Mouse (Mus musculus): Measurements from ENCODE around the gene Nudt17. TPM values are rescaled to one million over a fixed set of nuclear protein-coding genes. Genes with fewer than 3 reads are reported as not detected.
A peak's percentile ranks its signal among the peaks of the same experiment; 100 is the strongest.

Gene Nudt17
- polyA plus RNA-seq, 1 experiment from 2014 or later = 15.4 TPM

DNA sequence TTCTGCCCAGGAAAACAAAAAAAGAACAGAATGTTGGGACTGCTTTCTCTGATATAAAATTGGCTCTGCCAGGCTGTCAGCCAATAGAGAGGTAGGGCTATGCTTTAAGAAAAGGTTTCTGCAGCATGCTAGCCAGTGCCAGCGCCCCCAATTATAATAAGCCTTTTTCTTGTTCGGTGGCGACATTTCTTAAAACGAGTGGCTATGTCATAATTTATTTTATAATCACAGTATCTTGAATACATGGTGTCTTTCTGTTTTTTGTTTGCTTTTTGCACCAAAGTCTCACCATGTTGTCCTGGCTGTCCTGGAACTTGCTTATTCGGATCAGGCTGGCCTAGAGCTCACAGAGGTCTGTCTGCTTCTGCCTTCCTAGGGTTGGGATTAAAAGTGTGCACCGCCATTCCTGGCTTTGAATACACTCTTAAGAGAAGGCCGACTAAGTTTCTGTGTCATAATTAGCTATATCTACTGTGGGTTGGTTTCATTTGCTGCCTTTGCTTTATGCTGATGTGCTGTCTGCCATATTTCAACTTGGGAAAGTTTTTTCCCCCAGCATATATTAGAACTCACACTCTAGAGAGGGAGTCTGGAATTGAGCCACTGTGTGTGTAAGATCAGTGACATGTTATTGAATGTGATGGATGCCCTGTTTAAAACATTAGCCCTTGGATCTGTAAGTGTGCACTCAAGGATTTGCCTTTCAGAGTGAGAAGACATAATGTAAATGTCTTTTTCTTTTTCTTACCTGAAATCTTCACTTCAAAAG is 20.5 kb upstream of the Nudt17 start:
- H3K9ac ChIP-seq = peak overlapping the region; percentile 79
- ATAC-seq (replicated peaks) = no peak
- H3K4me3 ChIP-seq = peak overlapping the region; percentile 79
- H3K27ac ChIP-seq = peak overlapping the region; percentile 86
- H3K27me3 ChIP-seq (replicated peaks) = no peaks in the 10 kb centered on the region
- H3K4me1 ChIP-seq = peaks cover 39% of the 10 kb centered on the region
- no peaks in the 10 kb centered on the region for H3K36me3 ChIP-seq (replicated peaks)
- H3K4me2 ChIP-seq = peak overlapping the region; percentile 59
- H3K9me3 ChIP-seq = no peaks in the 10 kb centered on the region
- WGBS = 35% methylated on average over 7 of the region's 7 CpGs

- no peaks in the 10 kb centered on the region for H3K9me3 ChIP-seq
- peaks cover 39% of the 10 kb centered on the region for H3K4me1 ChIP-seq
- no peaks in the 10 kb centered on the region for H3K27me3 ChIP-seq (replicated peaks)
- peak overlapping the region; percentile 59 for H3K4me2 ChIP-seq
- peak overlapping the region; percentile 79 for H3K4me3 ChIP-seq
- peak; percentile 75 for ATAC-seq (replicated peaks)
- peak overlapping the region; percentile 86 for H3K27ac ChIP-seq
- H3K36me3 ChIP-seq (replicated peaks) = 0 out of 2 replicates have a peak, but pooled peaks cover 5% of the 10 kb centered on the region
- WGBS = under 1% methylated on average over 42 of the region's 42 CpGs
- H3K9ac ChIP-seq = peak overlapping the region; percentile 79
Observed at GRCm38 (mm10) chr3:96727828-96728633, 19.7 kb upstream of the Nudt17 start.

DNA sequence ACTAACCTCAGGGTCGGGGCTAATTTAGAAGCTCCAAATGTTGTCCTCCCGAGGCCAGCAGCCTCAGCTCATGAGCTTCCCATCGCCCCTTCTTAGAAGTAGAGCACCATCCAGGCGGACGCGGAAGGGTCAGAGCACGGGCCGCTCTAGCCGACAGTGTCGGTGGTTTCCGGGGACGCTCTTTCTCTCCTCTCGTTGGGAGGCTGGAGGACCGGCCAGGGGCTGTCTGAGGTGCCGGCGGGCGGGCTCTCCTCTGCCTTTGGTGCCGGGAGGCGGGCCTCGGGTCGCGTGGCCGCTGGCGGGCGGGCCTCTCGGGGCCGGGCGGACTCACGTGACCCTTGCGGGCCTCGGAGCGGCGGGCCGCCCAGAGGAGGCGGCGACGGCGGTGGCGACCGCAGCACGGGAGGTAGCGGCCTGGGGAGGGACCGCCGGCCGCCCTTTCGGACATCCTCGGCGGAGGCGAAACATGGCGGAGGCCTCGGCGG is 19.0 kb upstream of the Nudt17 start, which contains the start of the genes Polr3c and Rnf115:
Gene Polr3c, minus strand, starts transcription at position 286 of the 485 bp plus-strand sequence.
Gene Rnf115, plus strand, starts transcription at position 322 of the 485 bp plus-strand sequence.
- peak within 1 kb of the TSS; percentile 79 for H3K9ac ChIP-seq
- peak within 1 kb of the TSS; percentile 86 for H3K27ac ChIP-seq
- under 1% methylated on average over 51 of the region's 52 CpGs for whole genome bisulfite sequencing
- peak within 1 kb of the TSS; percentile 59 for H3K4me2 ChIP-seq
- no peaks in the 10 kb centered on the region for H3K27me3 ChIP-seq (replicated peaks)
- peaks cover 8% of the 10 kb centered on the region; the same call in 1 of the 2 replicates for H3K36me3 ChIP-seq (replicated peaks)
- H3K4me1 ChIP-seq = peaks cover 39% of the 10 kb centered on the region
- ATAC-seq (replicated peaks) = peak; percentile 98
- no peaks in the 10 kb centered on the region for H3K9me3 ChIP-seq
- H3K4me3 ChIP-seq = peak within 1 kb of the TSS; percentile 79

GRCm38 (mm10) chr3:96719173-96719572 is 10.8 kb upstream of the Nudt17 start:
- ATAC-seq (replicated peaks) = no peak
- no peak overlapping the region for H3K9ac ChIP-seq
- H3K4me2 ChIP-seq = no peak overlapping the region
- no peak overlapping the region for H3K4me3 ChIP-seq
- no peaks in the 10 kb centered on the region for H3K27me3 ChIP-seq (replicated peaks)
- no peak overlapping the region for H3K27ac ChIP-seq
- WGBS = 32% methylated on average over 14 of the region's 14 CpGs
- H3K9me3 ChIP-seq = no peaks in the 10 kb centered on the region
- no peaks in the 10 kb centered on the region for H3K4me1 ChIP-seq
- H3K36me3 ChIP-seq (replicated peaks) = peaks cover 25% of the 10 kb centered on the region; the same call in 1 of the 2 replicates

DNA sequence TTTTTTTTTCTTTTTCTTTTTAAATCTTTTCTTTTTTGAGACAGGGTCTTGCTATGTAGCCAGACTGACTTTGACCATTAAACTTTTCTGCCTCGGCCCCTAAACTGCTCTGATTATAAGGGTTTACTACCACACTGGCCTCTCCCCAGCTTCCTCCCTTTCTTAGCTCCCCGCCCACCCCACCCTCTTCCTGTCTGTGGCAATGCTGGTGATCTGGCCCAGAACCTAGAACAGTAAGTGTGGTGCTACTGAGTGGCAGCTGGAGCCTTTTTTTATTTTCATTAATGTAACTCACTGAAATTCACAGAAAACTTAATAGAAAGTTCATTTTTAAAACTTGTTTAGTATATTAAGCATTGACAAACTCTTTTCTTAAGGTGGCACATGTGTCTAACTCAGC is 7.5 kb upstream of the Nudt17 start:
- no peaks in the 10 kb centered on the region for H3K4me1 ChIP-seq
- H3K4me3 ChIP-seq = no peak overlapping the region
- no peak for ATAC-seq (replicated peaks)
- H3K27me3 ChIP-seq (replicated peaks) = no peaks in the 10 kb centered on the region
- H3K9me3 ChIP-seq = no peaks in the 10 kb centered on the region
- WGBS = 90% methylated on average over 2 of the region's 2 CpGs
- H3K27ac ChIP-seq = no peak overlapping the region
- no peak overlapping the region for H3K4me2 ChIP-seq
- H3K9ac ChIP-seq = no peak overlapping the region
- peaks cover 36% of the 10 kb centered on the region for H3K36me3 ChIP-seq (replicated peaks)

DNA sequence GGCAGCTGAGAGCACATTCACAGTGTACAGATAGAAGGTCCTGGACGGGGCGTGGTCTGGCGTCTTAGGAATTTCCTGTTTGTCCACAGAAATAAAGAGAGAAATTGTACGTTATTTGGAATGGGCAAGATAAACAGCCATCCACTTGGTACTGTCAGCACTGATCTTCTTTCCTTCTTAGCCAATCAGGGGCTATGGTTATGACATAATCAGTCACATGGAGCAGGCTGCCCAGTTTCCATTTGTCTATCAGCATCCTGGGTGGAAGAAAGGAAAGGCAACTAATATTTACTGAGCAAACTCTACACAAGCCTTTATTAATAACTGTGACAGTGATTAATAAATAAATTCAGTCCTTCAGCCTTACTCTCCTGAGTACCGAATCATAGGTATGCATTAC is 5.9 kb upstream of the Nudt17 start:
- peaks cover 36% of the 10 kb centered on the region for H3K36me3 ChIP-seq (replicated peaks)
- WGBS = 96% methylated on average over 5 of the region's 5 CpGs

GRCm38 (mm10) chr3:96708684-96709064 is 312 bp upstream of the Nudt17 start:
- peak overlapping the region; percentile 46 for H3K4me3 ChIP-seq
- no peaks in the 10 kb centered on the region for H3K9me3 ChIP-seq
- H3K4me2 ChIP-seq = peak overlapping the region; percentile 90
- H3K27ac ChIP-seq = no peak overlapping the region
- H3K27me3 ChIP-seq (replicated peaks) = no peaks in the 10 kb centered on the region
- no peak overlapping the region for H3K9ac ChIP-seq
- 0 out of 2 replicates have a peak, but pooled peaks have one; percentile 12 for ATAC-seq (replicated peaks)
- H3K36me3 ChIP-seq (replicated peaks) = peaks cover 24% of the 10 kb centered on the region
- WGBS = 49% methylated on average over 2 of the region's 2 CpGs
- peaks cover 7% of the 10 kb centered on the region; the same call in 1 of the 2 replicates for H3K4me1 ChIP-seq

More for the DNA sequence above, 5.9 kb upstream of the Nudt17 start:
- Histone ChIP-seq H3K27ac (no peak overlapping the region), H3K27me3 (replicated peaks) (no peaks in the 10 kb centered on the region), H3K4me3 (no peak overlapping the region), H3K9me3 (no peaks in the 10 kb centered on the region), H3K4me1 (no peaks in the 10 kb centered on the region), H3K4me2 (no peak overlapping the region), H3K9ac (no peak overlapping the region)
- ATAC-seq (replicated peaks) = no peak

DNA sequence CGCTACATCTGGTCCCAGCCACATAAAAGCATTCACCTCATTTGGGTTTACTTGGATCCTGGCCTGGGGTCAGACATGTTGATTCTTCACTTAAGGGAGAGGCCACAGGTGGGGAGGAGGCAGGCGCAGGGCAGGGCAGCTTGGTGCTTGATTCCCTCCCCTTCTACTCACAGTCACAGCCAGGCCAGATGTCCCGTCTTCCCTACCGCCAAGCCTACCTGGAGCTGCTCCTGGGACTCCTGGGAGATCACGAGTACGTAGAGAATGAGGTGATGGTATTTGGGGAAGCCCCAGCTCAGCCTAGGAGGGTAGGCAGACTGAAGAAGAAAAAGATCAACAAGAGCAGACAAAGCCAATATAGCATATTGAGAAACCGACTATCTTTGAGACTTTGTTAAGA is 1.4 kb downstream of the Nudt17 start:
- no peaks in the 10 kb centered on the region for H3K9me3 ChIP-seq
- H3K36me3 ChIP-seq (replicated peaks) = peaks cover 21% of the 10 kb centered on the region
- H3K4me1 ChIP-seq = peaks cover 7% of the 10 kb centered on the region; the same call in 1 of the 2 replicates
- H3K4me2 ChIP-seq = no peak overlapping the region
- no peak overlapping the region for H3K9ac ChIP-seq
- no peaks in the 10 kb centered on the region for H3K27me3 ChIP-seq (replicated peaks)
- H3K4me3 ChIP-seq = no peak overlapping the region
- WGBS = 75% methylated on average over 7 of the region's 7 CpGs
- no peak overlapping the region for H3K27ac ChIP-seq
- ATAC-seq (replicated peaks) = no peak

GRCm38 (mm10) chr3:96706217-96706616 is 2.1 kb downstream of the Nudt17 start:
- Histone ChIP-seq H3K27me3 (replicated peaks) (no peaks in the 10 kb centered on the region), H3K9me3 (no peaks in the 10 kb centered on the region), H3K4me1 (peaks cover 7% of the 10 kb centered on the region; the same call in 1 of the 2 replicates), H3K4me3 (no peak overlapping the region), H3K27ac (no peak overlapping the region), H3K9ac (no peak overlapping the region), H3K4me2 (no peak overlapping the region), H3K36me3 (replicated peaks) (peaks cover 18% of the 10 kb centered on the region)
- WGBS = 94% methylated on average over 11 of the region's 11 CpGs
- ATAC-seq (replicated peaks) = no peak

- H3K36me3 ChIP-seq (replicated peaks) = peaks cover 18% of the 10 kb centered on the region; the same call in 1 of the 2 replicates
- H3K27me3 ChIP-seq (replicated peaks) = no peaks in the 10 kb centered on the region
- H3K9ac ChIP-seq = no peak overlapping the region
- H3K4me3 ChIP-seq = no peak overlapping the region
- H3K4me1 ChIP-seq = peaks cover 7% of the 10 kb centered on the region; the same call in 1 of the 2 replicates
- WGBS = 62% methylated on average over 11 of the region's 11 CpGs
- H3K9me3 ChIP-seq = no peaks in the 10 kb centered on the region
- no peak for ATAC-seq (replicated peaks)
- no peak overlapping the region for H3K4me2 ChIP-seq
- no peak overlapping the region for H3K27ac ChIP-seq
Observed at GRCm38 (mm10) chr3:96704778-96705177, 3.6 kb downstream of the Nudt17 start.

- H3K9ac ChIP-seq = no peak overlapping the region
- H3K4me2 ChIP-seq = no peak overlapping the region
- H3K36me3 ChIP-seq (replicated peaks) = peaks cover 18% of the 10 kb centered on the region; the same call in 1 of the 2 replicates
- no peak overlapping the region for H3K27ac ChIP-seq
- H3K9me3 ChIP-seq = no peaks in the 10 kb centered on the region
- H3K4me3 ChIP-seq = no peak overlapping the region
- no peak for ATAC-seq (replicated peaks)
- H3K27me3 ChIP-seq (replicated peaks) = no peaks in the 10 kb centered on the region
- peaks cover 16% of the 10 kb centered on the region for H3K4me1 ChIP-seq
- 87% methylated on average over 4 of the region's 4 CpGs for WGBS
Observed at GRCm38 (mm10) chr3:96701003-96701402, 7.4 kb downstream of the Nudt17 start.

DNA sequence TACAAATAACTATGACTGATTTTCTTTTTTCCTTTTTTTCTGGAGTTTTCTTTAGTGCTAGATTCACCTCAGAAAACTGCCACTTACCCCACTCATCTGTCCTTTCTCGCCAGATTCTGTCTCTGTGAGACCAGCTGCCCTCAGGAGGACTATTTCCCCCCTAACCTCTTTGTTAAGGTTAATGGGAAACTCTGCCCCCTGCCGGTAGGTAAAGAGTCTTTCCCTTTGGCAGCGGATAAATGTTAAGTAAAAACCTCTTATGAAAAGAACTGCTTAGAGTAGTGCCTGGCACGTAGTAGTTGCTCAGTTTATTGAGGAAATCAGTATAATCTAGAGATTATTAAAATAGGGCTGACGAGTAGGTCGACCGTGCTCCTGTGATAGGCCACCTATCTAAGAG is 8.0 kb downstream of the Nudt17 start:
- Histone ChIP-seq H3K9ac (no peak overlapping the region), H3K4me2 (no peak overlapping the region), H3K4me1 (peaks cover 19% of the 10 kb centered on the region), H3K36me3 (replicated peaks) (peaks cover 18% of the 10 kb centered on the region; the same call in 1 of the 2 replicates), H3K9me3 (no peaks in the 10 kb centered on the region), H3K27me3 (replicated peaks) (no peaks in the 10 kb centered on the region), H3K4me3 (no peak overlapping the region), H3K27ac (no peak overlapping the region)
- ATAC-seq (replicated peaks) = no peak
- WGBS = 59% methylated on average over 7 of the region's 7 CpGs
